ENCODE assay signal across 8 mouse cellular contexts in the genomic region with DNA sequence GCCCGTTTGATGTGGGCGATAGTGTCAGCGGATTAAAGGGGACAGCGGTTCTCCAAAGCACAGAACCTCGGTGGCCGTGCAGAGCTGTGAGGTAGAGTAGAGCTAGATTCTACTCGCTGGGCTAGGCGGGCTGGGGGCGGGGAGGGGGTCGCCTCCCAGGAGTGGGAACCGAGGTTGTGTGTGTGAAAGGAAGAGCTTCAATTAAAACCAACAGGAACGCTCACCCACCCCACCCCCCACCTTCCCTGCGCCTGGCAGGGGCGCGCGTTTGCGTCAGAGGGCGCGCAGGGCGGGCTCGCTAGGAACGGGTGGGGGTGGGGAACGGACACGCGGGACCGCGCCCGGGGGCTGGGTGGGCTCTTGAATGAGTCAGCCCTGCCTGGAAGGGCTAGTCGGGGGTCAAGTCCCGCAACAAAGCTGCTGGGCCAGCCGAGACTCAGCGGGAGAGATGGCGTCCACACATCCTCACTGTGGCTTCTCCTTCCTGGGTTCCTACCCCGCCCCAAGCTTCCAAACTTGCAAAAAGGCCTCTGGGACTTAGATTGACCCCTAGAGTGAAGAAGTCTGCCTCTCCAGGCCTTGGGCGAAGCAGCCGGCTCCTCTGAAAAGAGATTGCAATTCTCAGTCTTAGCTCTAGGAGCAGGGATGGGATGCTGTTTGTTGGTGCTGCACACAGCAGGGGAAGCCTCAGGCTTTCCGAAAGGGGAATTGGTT. TPM values are rescaled to one million over a fixed set of nuclear protein-coding genes. Genes with fewer than 3 reads are reported as not detected.
DNase-seq lines count a peak whose midpoint lies in the region; ATAC-seq and TF ChIP-seq lines count a peak whose summit lies in the region.
"Had no signal": no experiment of that assay in that cellular context is flagged by ENCODE, and none has a peak within 500 bp of the region (broad histone marks: within the 10 kb centered on the region; RNA-seq: fewer than 3 reads in every experiment).

No protein-coding gene starts in this region.

- peak overlapping the region; percentile 74 for H3K9ac ChIP-seq in heart, embryonic 14.5 days (ENCODE audit: low read length)

- peak; percentile 75 for DNase-seq in MN1 (ENCODE audit: low spot score)
- DNase-seq in left cerebral cortex, adult 8-10 months (ENCODE audit: low spot score in 2 of 2) = peak; percentile 54 to 72
- DNase-seq in midbrain, embryonic 10.5 days (ENCODE audit: low spot score) = peak; percentile 89
- peak; percentile 62 for DNase-seq in testis, postnatal 10 days (ENCODE audit: low spot score)

- peak overlapping the region; percentile 96 for H3K27ac ChIP-seq in cortical plate, adult 2 months (ENCODE audit: insufficient read depth, low read length)
- peak overlapping the region; percentile 57 to 73; a peak in 3 of 4 replicates for H3K27ac ChIP-seq in heart, embryonic 14.5 days (replicated peaks in 1 of 2; ENCODE audit: control insufficient read depth in 1 of 2, insufficient read depth in 1 of 2, low read depth in 2 of 2, low read length in 2 of 2)
- peak overlapping the region; percentile 99 for H3K27ac ChIP-seq in midbrain, embryonic 10.5 days (replicated peaks)

- peaks cover 35% of the 10 kb centered on the region for H3K4me1 ChIP-seq in E14TG2a.4 (replicated peaks; ENCODE audit: low read depth, low read length)
- no peaks in the 10 kb centered on the region for H3K4me1 ChIP-seq in cortical plate, adult 2 months (ENCODE audit: control insufficient read depth, insufficient read depth, low read length)
- 0 out of 4 replicates have a peak, but pooled peaks cover 0 to 3% of the 10 kb centered on the region in 2 experiments for H3K4me1 ChIP-seq in heart, embryonic 14.5 days (ENCODE audit: control insufficient read depth in 2 of 2, insufficient read depth in 2 of 2, low read length in 2 of 2)
- H3K4me1 ChIP-seq in midbrain, embryonic 10.5 days = peaks cover 57% of the 10 kb centered on the region

- no peak for TF ChIP-seq CTCF in E14TG2a.4 (conservative IDR thresholded peaks at IDR 0.05; ENCODE audit: low read length)
- TF ChIP-seq CTCF in cortical plate, adult 2 months (IDR thresholded peaks at IDR 0.05; ENCODE audit: extremely low read depth, insufficient read depth, low read length) = 0 out of 2 replicates have a peak, but pooled peaks have one; percentile 12

- peak overlapping the region; percentile 73 for H3K4me3 ChIP-seq in E14TG2a.4 (replicated peaks; ENCODE audit: low read length)
- H3K4me3 ChIP-seq in cortical plate, adult 2 months (ENCODE audit: insufficient read depth, low read length) = peak overlapping the region; percentile 97
- H3K4me3 ChIP-seq in heart, embryonic 14.5 days (ENCODE audit: control insufficient read depth in 1 of 2, insufficient read depth in 1 of 2, low read depth in 1 of 2, low read length in 2 of 2) = peak overlapping the region; percentile 58 to 81
- H3K4me3 ChIP-seq in midbrain, embryonic 10.5 days = peak overlapping the region; percentile 96

- peak overlapping the region; percentile 83 for H3K4me2 ChIP-seq in heart, embryonic 14.5 days (ENCODE audit: low read length)

- no peaks in the 10 kb centered on the region for H3K9me3 ChIP-seq in E14TG2a.4 (ENCODE audit: low read length)
- H3K9me3 ChIP-seq in heart, embryonic 14.5 days (ENCODE audit: control insufficient read depth, low read length) = no peaks in the 10 kb centered on the region
- no peaks in the 10 kb centered on the region for H3K9me3 ChIP-seq in midbrain, embryonic 10.5 days (replicated peaks)

- no peaks in the 10 kb centered on the region for H3K36me3 ChIP-seq in E14TG2a.4 (ENCODE audit: insufficient read depth, low read length)
- H3K36me3 ChIP-seq in heart, embryonic 14.5 days (ENCODE audit: control insufficient read depth, insufficient read depth, low read length) = no peaks in the 10 kb centered on the region
- no peaks in the 10 kb centered on the region for H3K36me3 ChIP-seq in midbrain, embryonic 10.5 days

- TF ChIP-seq POLR2A in cortical plate, adult 2 months (IDR thresholded peaks at IDR 0.05; ENCODE audit: extremely low read depth, insufficient read depth, low read length) = peak; percentile 50; the same call in 1 of the 2 replicates

- no peak for ATAC-seq in heart, embryonic 14.5 days (ENCODE audit: insufficient number of reproducible peaks, insufficient read depth, low FRiP score, low read depth)

- H3K27me3 ChIP-seq in E14TG2a.4 (ENCODE audit: insufficient read depth, low read length) = peaks cover 76% of the 10 kb centered on the region
- peaks cover 15% of the 10 kb centered on the region for H3K27me3 ChIP-seq in heart, embryonic 14.5 days (ENCODE audit: control insufficient read depth, insufficient read depth, low read length)
- H3K27me3 ChIP-seq in midbrain, embryonic 10.5 days (ENCODE audit: low read depth, poor library complexity, severe bottlenecking) = peaks cover 16% of the 10 kb centered on the region; the same call in 1 of the 2 replicates

- WGBS in heart, embryonic 14.5 days = under 1% methylated on average over 37 of the region's 37 CpGs
- WGBS in midbrain, embryonic 10.5 days = under 1% methylated on average over 37 of the region's 37 CpGs

RNA-seq across cellular contexts. Expression of gene Nr2f1, which starts 3.9 kb away (rescaled TPM):
- 158 and 169 TPM in 2 replicates for polyA plus RNA-seq in cortical plate, adult 2 months (2012; rRNA removed)
- 5.6 and 8.3 TPM in 2 replicates for polyA plus RNA-seq in heart, embryonic 14.5 days (2014; fragmentation: Nextera tagmentation; extraction: Ambion mirVana)
- total RNA-seq in left cerebral cortex, adult 8-10 months (2022) = 100 to 1,000 TPM in 1 of 4 experiments, 10 to 100 TPM in 3; 92.7 to 104 (median 96.8) TPM
- polyA plus RNA-seq in midbrain, embryonic 10.5 days (2016; fragmentation: Nextera tagmentation; extraction: Ambion mirVana) = 53.1 and 57.4 TPM in 2 replicates
- total RNA-seq: hematopoietic stem cell, adult 5-6 weeks had no signal
